In genomic region chr13:82058131-82058731, GRCm38 (mm10) we compare ENCODE assay signal across 13 mouse cellular contexts.
DNase-seq lines count a peak whose midpoint lies in the region; ATAC-seq and TF ChIP-seq lines count a peak whose summit lies in the region.
"Had no signal": no experiment of that assay in that cellular context is flagged by ENCODE, and none has a peak within 500 bp of the region (broad histone marks: within the 10 kb centered on the region; RNA-seq: fewer than 3 reads in every experiment).

No protein-coding gene starts in this region.

- no peak overlapping the region for H3K4me2 ChIP-seq in heart, embryonic 15.5 days
- no peak overlapping the region for H3K4me2 ChIP-seq in midbrain, embryonic 16.5 days (ENCODE audit: low read length)
- no peak overlapping the region for H3K4me2 ChIP-seq in intestine, postnatal 0 days (replicated peaks; ENCODE audit: low read depth)
- H3K4me2 ChIP-seq: lung, embryonic 15.5 days had no signal

- no peak overlapping the region for H3K27ac ChIP-seq in heart, embryonic 10.5 days
- H3K27ac ChIP-seq in heart, embryonic 15.5 days = peak overlapping the region; percentile 64
- no peak overlapping the region for H3K27ac ChIP-seq in midbrain, embryonic 16.5 days (ENCODE audit: low read length)
- no peak overlapping the region for H3K27ac ChIP-seq in intestine, postnatal 0 days (ENCODE audit: low read depth, low read length)
- H3K27ac ChIP-seq: lung, embryonic 15.5 days had no signal

- no peak overlapping the region for H3K4me3 ChIP-seq in heart, embryonic 10.5 days
- H3K4me3 ChIP-seq in heart, embryonic 15.5 days = no peak overlapping the region
- H3K4me3 ChIP-seq in midbrain, embryonic 16.5 days (ENCODE audit: low read depth, low read length) = no peak overlapping the region
- no peak overlapping the region for H3K4me3 ChIP-seq in lung, adult 2 months (replicated peaks; ENCODE audit: extremely low read depth, low read depth, low read length)
- H3K4me3 ChIP-seq in intestine, postnatal 0 days (ENCODE audit: low read depth, low read length) = no peak overlapping the region
- H3K4me3 ChIP-seq: lung, embryonic 15.5 days had no signal

- TF ChIP-seq POLR2A in lung, adult 2 months (IDR thresholded peaks at IDR 0.05; ENCODE audit: borderline replicate concordance, extremely low read depth, low read depth, low read length) = no peak

- TF ChIP-seq CTCF in lung, adult 2 months (IDR thresholded peaks at IDR 0.05; ENCODE audit: insufficient read depth, low read length) = no peak
- TF ChIP-seq CTCF in intestine, postnatal 0 days (IDR thresholded peaks at IDR 0.05; ENCODE audit: low read depth) = no peak

- H3K9ac ChIP-seq in heart, embryonic 15.5 days = no peak overlapping the region
- H3K9ac ChIP-seq in midbrain, embryonic 16.5 days (ENCODE audit: low read depth, low read length) = no peak overlapping the region
- H3K9ac ChIP-seq in intestine, postnatal 0 days (ENCODE audit: low read depth, low read length) = no peak overlapping the region
- H3K9ac ChIP-seq: lung, embryonic 15.5 days had no signal

- 52% methylated on average over 3 of the region's 3 CpGs for WGBS in heart, embryonic 10.5 days
- 25% methylated on average over 3 of the region's 3 CpGs for WGBS in heart, embryonic 15.5 days
- 30% methylated on average over 3 of the region's 3 CpGs for WGBS in midbrain, embryonic 16.5 days
- whole genome bisulfite sequencing in lung, adult 2 months = 52% methylated on average over 3 of the region's 3 CpGs
- 54% methylated on average over 3 of the region's 3 CpGs for WGBS in intestine, postnatal 0 days

- DNase-seq in heart, adult 11 months = peak; percentile 91
- no peak for DNase-seq in heart, embryonic 10.5 days (ENCODE audit: low spot score)
- DNase-seq in embryo, embryonic 10.5 days (ENCODE audit: low spot score) = peak; percentile 14
- DNase-seq in lung, adult 2 months = no peak
- DNase-seq in spleen, postnatal 36 days (ENCODE audit: low spot score in 2 of 2) = no peak
- DNase-seq: B cell, adult 2 months; gastrocnemius, postnatal 14 days; kidney, adult 18-20 months had no signal

- no peaks in the 10 kb centered on the region for H3K36me3 ChIP-seq in heart, embryonic 10.5 days
- no peaks in the 10 kb centered on the region for H3K36me3 ChIP-seq in heart, embryonic 15.5 days
- no peaks in the 10 kb centered on the region for H3K36me3 ChIP-seq in midbrain, embryonic 16.5 days (ENCODE audit: control insufficient read depth, insufficient read depth, low read length)
- H3K36me3 ChIP-seq in intestine, postnatal 0 days (ENCODE audit: control insufficient read depth, insufficient read depth) = no peaks in the 10 kb centered on the region
- H3K36me3 ChIP-seq: lung, embryonic 15.5 days had no signal

- peaks cover 12% of the 10 kb centered on the region; the same call in 1 of the 2 replicates for H3K4me1 ChIP-seq in heart, embryonic 10.5 days
- peaks cover 15% of the 10 kb centered on the region for H3K4me1 ChIP-seq in heart, embryonic 15.5 days (replicated peaks)
- H3K4me1 ChIP-seq in midbrain, embryonic 16.5 days (ENCODE audit: control insufficient read depth, insufficient read depth, low read length) = no peaks in the 10 kb centered on the region
- H3K4me1 ChIP-seq in lung, adult 2 months (ENCODE audit: control insufficient read depth, insufficient read depth, low read length) = no peaks in the 10 kb centered on the region
- H3K4me1 ChIP-seq in intestine, postnatal 0 days (replicated peaks; ENCODE audit: control insufficient read depth, insufficient read depth, low read length) = no peaks in the 10 kb centered on the region

- no peaks in the 10 kb centered on the region for H3K27me3 ChIP-seq in heart, embryonic 10.5 days (ENCODE audit: insufficient read depth, poor library complexity, severe bottlenecking)
- no peaks in the 10 kb centered on the region for H3K27me3 ChIP-seq in heart, embryonic 15.5 days
- no peaks in the 10 kb centered on the region for H3K27me3 ChIP-seq in midbrain, embryonic 16.5 days (ENCODE audit: control insufficient read depth, insufficient read depth, low read depth, low read length)
- no peaks in the 10 kb centered on the region for H3K27me3 ChIP-seq in intestine, postnatal 0 days (replicated peaks; ENCODE audit: control insufficient read depth, insufficient read depth, low read length)
- H3K27me3 ChIP-seq: lung, embryonic 15.5 days; Patski had no signal

- no peak; the same call in 1 of the 2 replicates for ATAC-seq in heart, embryonic 15.5 days (replicated peaks; ENCODE audit: insufficient number of reproducible peaks, insufficient read depth, low FRiP score, low read depth)
- ATAC-seq in midbrain, embryonic 16.5 days = peak; percentile 62; the same call in 1 of the 2 replicates
- no peak for ATAC-seq in intestine, postnatal 0 days
- ATAC-seq: Patski had no signal

- no peaks in the 10 kb centered on the region for H3K9me3 ChIP-seq in heart, embryonic 10.5 days
- H3K9me3 ChIP-seq in heart, embryonic 15.5 days (replicated peaks) = no peaks in the 10 kb centered on the region
- H3K9me3 ChIP-seq in midbrain, embryonic 16.5 days (replicated peaks; ENCODE audit: control insufficient read depth, low read length, poor library complexity, severe bottlenecking) = no peaks in the 10 kb centered on the region
- no peaks in the 10 kb centered on the region for H3K9me3 ChIP-seq in intestine, postnatal 0 days (ENCODE audit: control insufficient read depth)
- H3K9me3 ChIP-seq: lung, embryonic 15.5 days had no signal

Comparison
In these comparisons a context has a peak if more than half of its experiments do, and no peak if none do; other contexts are left out.
1. DNase-seq: peak in heart, adult 11 months (single experiment) and embryo, embryonic 10.5 days (single experiment); none in heart, embryonic 10.5 days (single experiment), lung, adult 2 months (single experiment) and spleen, postnatal 36 days (0 of 2).